Mouse (Mus musculus) testis, postnatal 14 days (tissue): ENCODE data around the gene Ifne.

Source experiments
- DNase-seq: peaks from one replicate; pipeline ENCODE4 v3.0.0; 2021; ENCODE audit warnings: low spot score

The Ifne gene

DNA sequence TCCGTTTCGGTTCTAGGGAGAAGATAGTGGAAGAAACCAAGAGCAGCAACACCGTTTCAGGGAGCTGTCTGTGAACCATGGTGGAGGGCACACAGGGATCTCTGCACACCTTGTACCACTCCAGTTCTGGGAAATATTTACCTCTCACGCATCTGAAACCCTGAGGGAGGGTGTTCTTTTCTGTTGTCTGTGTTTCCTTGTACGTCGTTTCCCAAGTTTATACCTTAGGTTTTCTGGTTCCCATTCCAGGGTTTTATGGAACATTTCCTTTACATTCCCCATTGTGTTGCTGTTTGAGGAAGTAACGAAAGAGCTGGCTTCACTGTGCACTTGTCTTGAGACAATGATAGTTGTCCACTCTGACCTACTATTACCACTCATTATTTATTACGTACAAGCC lies at the start of gene Ifne:
Gene Ifne, minus strand, starts transcription at position 101 of the 400 bp plus-strand sequence.
- DNase-seq, result no peak

DNA sequence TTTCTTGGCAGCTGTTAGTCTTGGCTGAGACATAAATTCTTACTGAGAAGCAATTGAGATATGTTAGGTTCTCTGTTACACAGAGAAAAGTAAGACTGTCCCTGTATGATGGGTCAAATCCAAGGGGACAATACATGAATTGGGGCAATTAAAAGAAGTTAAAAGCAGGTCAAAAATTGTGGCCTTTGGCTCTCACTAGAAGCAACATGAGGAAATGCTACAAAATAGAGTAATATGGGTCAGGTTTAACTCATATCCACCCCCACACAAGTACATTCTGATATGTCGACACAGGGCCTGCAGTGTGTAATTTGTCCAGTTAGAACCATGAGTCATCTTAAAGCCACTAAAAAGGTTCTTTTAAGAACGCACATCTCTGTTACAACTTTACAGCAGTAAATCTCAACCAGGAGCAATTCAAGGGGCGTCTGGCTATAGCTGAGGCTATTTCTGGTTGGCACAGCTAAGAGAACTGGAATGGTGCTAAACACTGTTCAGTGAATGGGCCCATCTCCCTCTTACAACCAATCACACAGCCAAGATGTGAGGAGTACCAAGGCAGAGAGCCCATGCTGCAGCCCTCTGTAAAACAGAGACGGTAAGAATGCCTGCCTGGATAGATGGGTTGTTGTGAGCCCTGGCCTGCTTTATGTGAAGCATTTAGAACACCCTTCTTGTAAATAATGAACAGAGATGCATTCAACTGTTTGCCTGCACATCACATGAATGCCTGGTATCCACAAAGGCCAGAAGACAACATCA lies 48.5 kb upstream of the Ifne start:
- no peak for DNase-seq

GRCm38 (mm10) chr4:88927850-88928249 lies 47.8 kb upstream of the Ifne start:
- DNase-seq, result no peak

- DNase-seq, result no peak
These were observed 46.6 kb upstream of the Ifne start for GRCm38 (mm10) chr4:88926637-88927036.

GRCm38 (mm10) chr4:88926082-88926481 lies 46.1 kb upstream of the Ifne start:
- DNase-seq, result no peak

DNA sequence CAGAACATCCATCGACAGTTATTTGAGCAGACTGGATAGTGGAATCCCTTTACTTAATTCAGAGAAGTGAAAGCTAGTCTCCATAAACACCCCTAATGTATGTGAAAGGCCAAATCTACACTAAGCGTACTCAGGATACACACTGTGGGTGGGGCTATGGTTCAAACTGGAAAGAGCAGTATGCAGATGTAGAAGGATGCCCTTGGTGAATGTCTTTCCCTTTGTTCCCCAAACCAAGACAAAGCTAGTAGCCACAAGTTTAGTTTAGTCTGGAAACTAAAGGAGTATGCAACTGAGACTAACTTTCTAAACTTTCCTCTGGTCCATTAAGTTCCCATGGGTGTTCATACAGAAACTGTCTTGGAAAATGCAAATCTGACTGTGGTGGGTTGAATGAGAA lies 45.5 kb upstream of the Ifne start:
- DNase-seq, result no peak

- no peak for DNase-seq
These were observed 41.3 kb upstream of the Ifne start for GRCm38 (mm10) chr4:88921280-88921679.

- no peak for DNase-seq
These were observed 37.9 kb upstream of the Ifne start for GRCm38 (mm10) chr4:88917770-88918460.

GRCm38 (mm10) chr4:88916306-88916705 lies 36.3 kb upstream of the Ifne start:
- no peak for DNase-seq

DNA sequence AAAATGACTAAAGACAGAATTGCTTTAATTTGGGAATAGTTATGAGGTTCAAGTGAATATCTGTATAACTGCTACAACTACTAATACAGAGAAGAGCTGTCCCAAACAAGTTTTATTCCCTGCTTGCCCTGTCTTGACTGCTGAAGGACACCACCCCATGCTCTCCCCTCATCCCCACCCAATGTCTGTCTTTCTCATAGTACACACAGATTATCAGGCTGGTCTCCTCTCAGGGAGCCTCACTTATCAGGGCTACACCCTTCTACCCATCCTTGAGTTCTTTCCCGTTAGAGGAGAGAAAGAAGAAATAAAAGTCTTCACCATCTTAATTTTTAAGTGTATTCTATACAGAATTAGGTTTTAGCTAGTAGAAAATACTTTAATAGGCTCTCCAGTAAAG lies 34.0 kb upstream of the Ifne start:
- no peak for DNase-seq

GRCm38 (mm10) chr4:88912882-88913281 lies 32.9 kb upstream of the Ifne start:
- no peak for DNase-seq

GRCm38 (mm10) chr4:88912187-88912586 lies 32.2 kb upstream of the Ifne start:
- no peak for DNase-seq

DNA sequence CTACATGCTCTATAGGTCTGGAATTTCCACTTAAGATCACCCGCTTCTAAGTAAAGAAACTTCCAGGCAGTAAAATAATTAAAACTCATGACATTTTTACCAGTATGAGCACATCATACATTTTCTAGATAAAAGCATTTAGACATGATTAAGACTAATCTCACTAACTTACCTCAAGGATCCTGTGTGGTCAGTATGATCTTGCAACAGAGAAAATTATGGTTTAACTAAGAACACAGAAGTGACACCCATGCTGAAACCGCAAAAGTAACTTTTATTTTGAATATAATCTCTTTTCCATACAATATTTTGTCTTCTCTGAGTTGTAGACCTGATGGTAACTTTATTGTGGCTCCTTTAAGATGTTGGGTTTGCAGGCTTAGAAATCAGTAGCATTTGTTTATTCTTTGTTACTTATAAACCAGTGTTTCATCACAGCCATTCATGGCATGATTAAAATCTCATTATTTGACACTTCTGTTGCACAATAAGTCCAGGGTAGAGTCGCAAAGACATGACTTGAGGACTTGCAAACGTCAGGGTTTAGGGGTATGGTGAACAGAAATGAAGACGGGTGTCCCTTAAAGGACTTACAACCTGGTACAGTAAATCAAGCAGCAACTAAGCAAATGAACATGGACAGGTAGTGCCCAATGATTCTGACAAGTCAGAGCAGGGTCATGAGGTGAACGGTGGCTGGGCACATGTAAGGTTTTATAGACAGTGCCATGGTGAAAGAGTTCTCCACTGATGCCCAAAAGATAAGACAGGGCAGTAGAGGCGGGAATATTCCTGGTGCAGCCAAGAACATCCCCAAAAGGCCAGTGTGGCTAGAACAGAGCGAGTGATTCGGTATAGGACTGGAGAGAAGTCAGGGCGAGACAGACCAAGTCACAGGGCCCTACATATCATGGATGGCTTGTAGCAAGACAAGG lies 29.9 kb upstream of the Ifne start:
- no peak for DNase-seq

DNA sequence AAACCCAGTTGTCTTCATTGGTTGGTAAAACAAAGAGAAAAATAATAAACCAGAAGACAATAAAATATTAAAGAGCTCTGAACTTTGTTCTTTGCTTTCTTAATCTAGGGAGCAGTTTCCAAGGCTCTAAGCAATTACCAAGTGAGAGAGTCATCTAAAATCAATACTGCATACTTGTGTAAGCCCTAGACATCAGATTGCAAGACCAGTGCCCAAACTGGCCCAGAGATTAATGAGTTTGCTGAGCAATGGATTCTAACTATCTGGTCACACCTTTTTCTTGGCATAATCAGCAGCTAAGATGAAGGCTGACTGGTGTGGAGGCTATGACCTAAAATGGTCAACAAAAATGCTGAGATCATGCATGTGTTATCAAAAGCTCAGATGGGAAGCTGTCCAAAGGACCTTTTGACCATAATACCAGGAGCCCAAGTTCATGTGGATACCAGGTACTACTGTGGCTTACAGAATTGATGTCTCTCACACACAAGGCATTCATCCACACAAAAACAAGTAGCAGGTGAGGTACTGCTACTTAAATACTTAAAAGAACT lies 13.3 kb upstream of the Ifne start:
- DNase-seq, result no peak

DNA sequence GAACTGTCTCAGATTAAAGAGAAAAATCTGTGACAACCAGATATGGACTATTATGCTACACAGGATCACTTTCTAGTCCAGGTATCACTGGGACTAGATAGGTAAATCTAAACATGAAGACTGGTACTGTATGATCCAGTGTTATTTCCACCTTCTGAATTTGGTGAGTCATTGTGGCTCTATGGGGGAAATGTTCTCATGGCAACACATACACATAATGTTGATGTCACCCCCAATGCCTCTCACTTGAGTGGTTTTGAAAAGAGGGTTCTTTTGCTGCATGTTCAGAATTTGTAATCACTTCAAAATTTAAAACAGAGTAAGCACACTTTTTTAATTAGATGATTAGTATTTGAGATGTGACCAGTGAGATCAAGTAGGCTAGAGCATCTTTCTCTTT lies 8.2 kb upstream of the Ifne start:
- no peak for DNase-seq

GRCm38 (mm10) chr4:88878772-88879171 lies 1.2 kb downstream of the Ifne start:
- no peak for DNase-seq

DNA sequence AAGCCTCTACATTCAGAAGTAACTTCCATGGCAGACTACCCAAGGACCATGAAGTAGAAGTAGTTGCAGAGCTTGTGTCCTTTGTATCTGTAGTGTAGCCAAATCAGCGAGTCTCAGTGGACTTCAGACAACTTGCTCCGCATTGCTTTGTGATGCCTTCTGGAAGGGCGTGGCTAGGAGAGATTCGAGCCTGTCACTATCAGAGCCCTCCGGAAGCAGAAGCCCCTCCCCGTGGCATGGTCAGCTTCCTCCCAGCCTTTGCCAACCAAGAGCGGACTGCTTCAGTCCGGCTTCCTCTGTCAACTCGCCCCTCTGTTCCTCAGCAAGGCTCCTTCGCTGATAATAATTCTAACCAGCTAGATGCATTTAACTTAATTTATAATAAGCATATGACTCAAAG lies 1.8 kb downstream of the Ifne start:
- no peak for DNase-seq

DNA sequence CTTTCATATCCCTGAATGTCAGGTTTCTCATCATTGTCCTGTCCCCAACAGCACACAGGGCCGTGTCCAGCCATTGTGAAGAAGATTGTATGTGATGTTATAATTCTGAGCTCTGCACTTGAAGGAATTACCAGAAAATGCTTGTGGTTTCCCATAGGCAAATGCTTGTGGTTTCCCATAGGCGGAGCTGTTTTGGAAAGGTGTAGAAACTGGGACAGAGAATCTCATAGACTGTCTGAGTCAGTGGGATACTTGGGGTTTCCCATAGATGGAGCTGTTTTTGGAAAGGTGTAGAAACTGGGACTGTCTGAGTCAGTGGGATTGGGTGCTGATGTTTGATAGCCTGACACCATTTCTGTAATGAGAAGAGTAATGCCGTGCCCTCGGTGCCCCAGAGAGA lies 3.5 kb downstream of the Ifne start:
- no peak for DNase-seq

DNA sequence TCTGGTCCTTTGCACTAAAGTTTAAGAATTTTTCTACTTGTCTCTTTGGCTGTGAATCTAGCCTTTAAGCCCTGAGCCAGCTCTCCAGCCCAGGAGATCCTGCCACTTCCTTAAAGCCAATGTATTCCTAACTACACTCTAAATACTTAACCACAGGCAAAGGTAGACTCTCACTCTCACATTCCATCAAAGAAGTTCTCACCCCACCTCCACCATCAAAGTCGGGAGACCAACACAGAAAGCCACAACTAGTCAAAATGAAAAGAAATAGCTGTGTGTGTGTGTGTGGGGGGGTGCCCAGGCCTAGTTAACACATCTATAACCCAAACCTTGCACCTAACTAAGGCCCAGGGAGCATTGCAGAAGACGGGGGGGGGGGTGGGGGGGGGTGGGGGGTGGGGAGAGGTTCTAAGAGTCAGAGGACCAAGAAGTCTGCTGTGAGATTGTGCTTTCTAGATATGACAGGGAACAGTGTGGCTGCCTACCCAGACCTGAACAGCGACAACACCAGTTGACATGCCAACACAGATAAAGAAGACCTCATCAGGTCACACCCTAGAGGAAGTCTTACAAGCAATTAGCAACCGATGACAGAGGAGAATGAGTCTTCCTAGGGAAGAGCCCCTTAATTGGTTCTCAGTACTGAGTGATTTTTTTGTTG lies 4.4 kb downstream of the Ifne start:
- no peak for DNase-seq

GRCm38 (mm10) chr4:88872691-88873090 lies 7.3 kb downstream of the Ifne start:
- DNase-seq, result no peak
